Mouse (Mus musculus) C2C12 (cell line): ENCODE results near the gene Nasp. TPM values are rescaled to one million over a fixed set of nuclear protein-coding genes. Genes with fewer than 3 reads are reported as not detected.

Experiments used
- H3K27me3 ChIP-seq: one replicate; pipeline ENCODE4 v1.6.1; 2011; ENCODE audit not compliant: control insufficient read depth, insufficient read depth, insufficient read length
- H3K36me3 ChIP-seq: one replicate; pipeline ENCODE4 v1.6.1; 2011; ENCODE audit not compliant: control insufficient read depth, insufficient read depth
- H3K4me3 ChIP-seq: one replicate; pipeline ENCODE4 v1.5.1; 2011; ENCODE audit warnings: mild to moderate bottlenecking, control low read depth; ENCODE audit not compliant: poor library complexity, insufficient read depth, severe bottlenecking
- H3K79me2 ChIP-seq: one replicate; pipeline ENCODE4 v1.6.1; 2011; ENCODE audit not compliant: control insufficient read depth, insufficient read depth
- H3K79me3 ChIP-seq: one replicate; pipeline ENCODE4 v1.6.1; 2011; ENCODE audit warnings: low read depth, control low read depth
- H3ac ChIP-seq: one replicate; pipeline ENCODE3; 2011; ENCODE audit warnings: low read depth; ENCODE audit not compliant: control insufficient read depth, insufficient read length
- CEBPB ChIP-seq: IDR thresholded peaks from one replicate; pipeline ENCODE4 v1.6.1; 2011; ENCODE audit warnings: low read depth, mild to moderate bottlenecking, control low read depth, moderate library complexity
- CTCF ChIP-seq: IDR thresholded peaks from one replicate; pipeline ENCODE4 v1.5.1; 2011; ENCODE audit not compliant: control insufficient read depth, insufficient read depth, insufficient read length
- FOSL1 ChIP-seq: IDR thresholded peaks from one replicate; pipeline ENCODE4 v1.8.0; 2011; ENCODE audit warnings: mild to moderate bottlenecking, low read length; ENCODE audit not compliant: poor library complexity, insufficient read depth, severe bottlenecking
- MAX ChIP-seq: IDR thresholded peaks from one replicate; pipeline ENCODE4 v1.6.1; 2011; ENCODE audit warnings: mild to moderate bottlenecking, control low read depth
- MYOD1 ChIP-seq: IDR thresholded peaks from one replicate; pipeline ENCODE4 v1.6.1; 2011; ENCODE audit warnings: low read depth; ENCODE audit not compliant: control insufficient read depth, insufficient read length
- MYOG ChIP-seq: IDR thresholded peaks from one replicate; pipeline ENCODE4 v1.6.1; 2011; ENCODE audit not compliant: control insufficient read depth, insufficient read length; ENCODE audit errors: extremely low read depth
- USF1 ChIP-seq: IDR thresholded peaks from one replicate; pipeline ENCODE4 v1.6.1; 2011; ENCODE audit warnings: low read depth, mild to moderate bottlenecking, control low read depth, moderate library complexity
- polyA plus RNA-seq: library from polyadenylated mRNA; unstranded; fragments of >200 nt; fragmentation: generic; extraction: Trizol; gene quantifications from one replicate; pipeline ENCODE4 v1.2.1, GENCODE M21; 2012; ENCODE audit warnings: missing spikeins

Gene Nasp
- polyA plus RNA-seq, 1 experiment, result 79.1 TPM

DNA sequence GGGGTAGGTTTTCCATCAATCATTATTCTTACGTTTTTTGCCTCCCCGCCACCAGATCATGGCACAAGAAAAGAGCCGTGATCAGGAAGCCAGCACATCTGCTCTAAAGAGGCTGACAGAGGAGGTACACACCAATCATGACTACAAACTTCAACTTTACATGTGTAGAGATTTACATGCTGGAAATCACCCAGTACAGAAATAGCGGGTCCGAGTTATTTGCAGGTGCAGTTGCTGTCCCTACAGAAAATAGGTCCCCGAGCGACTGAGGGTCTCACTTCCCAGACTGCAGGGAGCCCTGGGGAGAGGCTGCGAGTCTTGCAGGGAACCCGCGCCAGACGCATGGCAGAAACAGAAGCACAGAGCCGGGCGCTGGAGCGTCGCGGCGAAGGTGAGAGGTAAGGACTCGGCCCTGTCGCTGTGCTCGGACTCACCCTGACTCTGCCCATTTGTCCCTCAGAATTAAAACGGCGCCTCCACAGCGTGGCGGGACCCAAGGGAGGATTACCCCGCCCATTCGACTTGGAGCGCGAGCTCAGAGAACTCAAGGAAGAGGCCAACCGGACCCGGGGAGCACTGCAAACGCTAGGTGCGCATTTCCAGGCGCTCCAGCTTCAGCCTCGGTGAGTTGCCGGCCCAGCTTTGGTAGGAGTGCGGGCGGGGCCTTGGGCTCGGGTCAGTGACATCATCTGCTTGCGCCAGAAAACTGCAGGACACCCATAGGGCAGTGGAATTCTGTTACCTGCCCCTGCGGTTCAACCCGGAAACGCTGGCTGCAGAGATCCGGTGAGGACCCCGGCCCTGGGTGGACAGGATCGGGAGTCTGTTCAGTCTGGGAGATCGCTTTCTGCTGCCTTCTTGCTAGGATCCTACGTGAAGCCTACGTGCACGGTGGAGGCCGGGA is 30.5 kb downstream of the Nasp start:
- Histone ChIP-seq H3K4me3 (peak overlapping the region; percentile 25), H3K36me3 (peaks cover 64% of the 10 kb centered on the region), H3K79me2 (no peaks in the 10 kb centered on the region), H3K79me3 (peaks cover 5% of the 10 kb centered on the region), H3ac (peak overlapping the region; percentile 45), H3K27me3 (no peaks in the 10 kb centered on the region)
- TF ChIP-seq FOSL1 (no peak), USF1 (no peak), MAX (no peak), MYOD1 (no peak), CTCF (no peak), MYOG (no peak), CEBPB (no peak)

DNA sequence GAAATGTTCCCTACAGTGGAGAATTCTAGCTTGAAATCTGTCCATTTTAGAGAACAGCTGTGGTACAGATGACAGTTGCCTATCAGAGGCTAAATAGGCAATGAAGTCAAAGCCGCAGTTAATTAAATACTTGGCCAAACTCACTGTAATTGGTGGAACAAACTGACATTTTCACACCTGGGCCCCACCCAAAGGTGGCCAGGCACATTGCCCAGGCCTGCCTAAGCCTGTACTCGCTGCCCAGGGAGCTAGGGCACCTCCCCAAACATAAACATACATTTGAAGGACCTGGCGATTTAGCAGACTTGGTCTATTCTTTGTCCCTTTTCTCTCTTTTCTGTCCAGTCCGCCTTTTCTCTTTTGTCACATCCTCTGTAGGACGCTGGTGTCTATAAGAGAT is 31.4 kb downstream of the Nasp start, which contains the start of gene Ccdc17:
Gene Ccdc17, plus strand, starts transcription at position 276 of the 400 bp plus-strand sequence.
- Histone ChIP-seq H3K4me3 (peak within 1 kb of the TSS; percentile 25), H3K79me2 (no peaks in the 10 kb centered on the region), H3K36me3 (peaks cover 64% of the 10 kb centered on the region), H3ac (peak within 1 kb of the TSS; percentile 25), H3K79me3 (peaks cover 4% of the 10 kb centered on the region), H3K27me3 (no peaks in the 10 kb centered on the region)
- TF ChIP-seq CEBPB (no peak), MYOG (no peak), CTCF (no peak), USF1 (no peak), MYOD1 (no peak), FOSL1 (no peak)

DNA sequence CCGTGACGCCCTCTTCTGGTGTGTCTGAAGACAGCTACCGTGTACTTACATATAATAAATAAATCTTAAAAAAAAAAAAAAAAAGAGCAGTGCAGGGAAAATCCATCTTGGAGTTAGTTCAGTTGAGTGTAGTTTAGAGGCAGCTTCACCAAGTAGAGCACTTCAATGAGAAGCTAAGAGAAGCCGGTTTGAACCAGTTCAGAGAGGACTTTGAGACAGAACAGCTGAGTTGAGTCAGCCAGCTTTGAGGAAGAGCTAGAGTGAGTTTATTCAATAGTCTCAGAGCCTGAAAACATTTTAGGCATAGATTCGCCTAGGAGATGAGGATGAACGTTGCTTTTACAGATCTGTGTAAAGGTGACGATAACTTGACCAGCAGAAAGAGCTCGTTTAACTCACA is 31.9 kb downstream of the Nasp start:
- H3K36me3 ChIP-seq, result peaks cover 64% of the 10 kb centered on the region

DNA sequence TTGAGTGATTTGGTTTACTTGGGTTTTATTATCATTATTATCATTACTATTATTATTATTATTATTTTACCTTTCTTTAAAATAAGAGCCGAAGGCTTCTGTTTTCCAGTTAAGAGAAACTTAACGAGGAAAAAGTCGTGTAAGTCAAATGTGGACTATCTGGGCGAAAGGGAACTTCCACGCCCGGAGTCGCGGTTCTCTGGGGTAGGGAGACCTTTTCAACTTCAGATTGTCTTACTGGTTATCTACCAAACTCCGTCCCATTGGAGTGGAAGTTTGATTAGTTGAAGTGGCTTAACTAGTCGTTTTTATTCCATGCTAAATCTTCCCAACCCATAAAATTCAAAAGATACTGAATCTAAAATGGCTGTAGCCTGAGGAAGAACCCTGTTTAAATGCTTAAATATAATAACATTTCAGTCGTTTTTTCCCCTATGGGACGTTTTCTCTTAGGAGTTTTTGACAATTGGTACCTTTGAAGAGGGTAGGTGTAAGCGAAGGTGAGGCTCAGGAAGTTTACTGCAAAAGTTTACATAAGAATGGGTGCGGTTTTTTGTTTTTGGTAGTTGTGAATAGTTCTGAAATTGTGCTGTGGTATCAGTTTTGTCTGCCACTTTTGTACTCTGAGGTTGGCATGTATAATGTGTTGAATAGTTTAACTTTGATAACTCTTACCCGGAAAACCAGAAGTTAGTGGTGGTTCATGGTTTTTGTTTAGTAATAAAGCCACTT is 69.4 kb downstream of the Nasp start:
- Histone ChIP-seq H3K27me3 (no peaks in the 10 kb centered on the region), H3K79me2 (peaks cover 75% of the 10 kb centered on the region), H3ac (peak overlapping the region; percentile 15), H3K36me3 (peaks cover 9% of the 10 kb centered on the region), H3K79me3 (peaks cover 58% of the 10 kb centered on the region), H3K4me3 (peak overlapping the region; percentile 70)
- TF ChIP-seq MYOG (no peak), MAX (no peak), MYOD1 (no peak), USF1 (no peak), FOSL1 (no peak), CTCF (no peak)

More for the DNA sequence above, 31.9 kb downstream of the Nasp start:
- H3K79me2 ChIP-seq, result no peaks in the 10 kb centered on the region
- H3K79me3 ChIP-seq, result peaks cover 2% of the 10 kb centered on the region
- no peaks in the 10 kb centered on the region for H3K27me3 ChIP-seq
- H3K4me3 ChIP-seq, result no peak overlapping the region
- no peak for TF ChIP-seq MAX
- TF ChIP-seq CEBPB, result no peak
- TF ChIP-seq FOSL1, result no peak
- no peak for TF ChIP-seq MYOD1
- TF ChIP-seq MYOG, result no peak
- no peak for TF ChIP-seq CTCF
- TF ChIP-seq USF1, result no peak
- no peak overlapping the region for H3ac ChIP-seq

DNA sequence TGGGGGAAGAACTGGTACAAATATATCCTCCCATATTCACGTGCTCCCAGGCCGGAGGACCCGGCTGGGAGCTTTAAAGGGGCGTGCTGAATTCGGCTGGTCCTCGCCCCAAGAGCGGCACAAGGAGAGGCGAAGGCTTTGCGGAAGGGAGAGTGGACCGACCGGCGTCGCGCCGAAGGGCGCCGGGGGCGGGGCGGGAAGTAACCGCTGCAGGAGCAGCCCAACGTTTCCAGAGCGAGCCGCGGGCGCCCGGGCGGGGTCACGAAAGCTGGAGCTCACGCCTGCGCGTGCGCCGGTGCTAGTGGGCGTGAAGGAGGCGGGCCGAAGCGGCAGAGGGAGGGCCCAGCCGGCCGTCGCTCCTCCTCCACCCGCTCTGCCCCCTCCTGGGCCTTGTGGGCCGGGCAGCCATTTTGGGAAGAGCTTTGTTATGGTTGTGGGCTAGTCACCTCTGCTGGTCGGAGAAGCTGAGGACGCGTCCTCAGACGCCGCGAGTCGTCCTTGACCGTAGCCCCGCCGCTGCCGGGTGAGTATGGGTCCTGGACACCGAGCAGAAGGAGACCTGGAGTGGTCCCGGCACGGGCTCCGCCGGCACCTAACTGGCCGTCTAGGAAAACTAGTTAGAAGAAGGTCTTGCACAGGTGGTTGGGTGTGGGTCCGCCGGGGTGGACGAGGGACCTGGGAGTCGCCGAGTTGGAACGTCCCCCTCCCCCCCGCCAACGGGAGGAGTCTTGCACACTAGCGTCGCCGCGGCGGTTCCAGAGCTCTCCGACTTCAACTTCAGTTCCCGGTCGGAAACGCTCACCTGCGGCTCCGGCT is 70.2 kb downstream of the Nasp start, which contains the start of gene Gpbp1l1:
Gene Gpbp1l1, plus strand, starts transcription at position 353 of the 816 bp plus-strand sequence.
- H3K79me2 ChIP-seq, result peaks cover 67% of the 10 kb centered on the region
- TF ChIP-seq FOSL1 (no peak), USF1 (no peak), MAX (peak; percentile 71), CTCF (no peak), CEBPB (no peak), MYOD1 (no peak), MYOG (no peak)
- peaks cover 17% of the 10 kb centered on the region for H3K36me3 ChIP-seq
- H3ac ChIP-seq, result peak within 1 kb of the TSS; percentile 83
- H3K27me3 ChIP-seq, result no peaks in the 10 kb centered on the region
- peak within 1 kb of the TSS; percentile 70 for H3K4me3 ChIP-seq
- peaks cover 51% of the 10 kb centered on the region for H3K79me3 ChIP-seq
